Mouse (Mus musculus): ENCODE results near the gene Csf1. TPM values are rescaled to one million over a fixed set of nuclear protein-coding genes. Genes with fewer than 3 reads are reported as not detected.
A peak's percentile ranks its signal among the peaks of the same experiment; 100 is the strongest.
"Not testable (repeated sequence)": the region's sequence is repeated elsewhere in the genome, so short reads cannot be mapped to it uniquely, and the experiment has no call there.

Csf1 gene
- polyA plus RNA-seq, 1 experiment from 2014 or later = 3.9 TPM

- no peaks in the 10 kb centered on the region for H3K4me1 ChIP-seq (ENCODE audit: control insufficient read depth, insufficient read depth, low read length)
- H3K4me3 ChIP-seq (ENCODE audit: low read depth, low read length) = no peak overlapping the region
- peak overlapping the region; percentile 0; the same call in 1 of the 2 replicates for H3K27ac ChIP-seq (replicated peaks; ENCODE audit: low read depth, low read length)
- no peak overlapping the region for H3K4me2 ChIP-seq (ENCODE audit: low read depth, low read length)
- no peaks in the 10 kb centered on the region for H3K36me3 ChIP-seq (replicated peaks; ENCODE audit: control insufficient read depth, insufficient read depth, low read depth, low read length)
- no peaks in the 10 kb centered on the region for H3K27me3 ChIP-seq (ENCODE audit: control insufficient read depth, insufficient read depth, low read length)
- no peak for ATAC-seq (replicated peaks; ENCODE audit: insufficient number of reproducible peaks, low FRiP score, low TSS enrichment, low read depth)
- no peak overlapping the region for H3K9ac ChIP-seq (replicated peaks; ENCODE audit: low read length)
- H3K9me3 ChIP-seq (replicated peaks; ENCODE audit: control insufficient read depth, low read length) = no peaks in the 10 kb centered on the region
- no peak for DNase-seq (ENCODE audit: low spot score)
Observed at GRCm38 (mm10) chr3:107741387-107741786, 18.9 kb downstream of the Csf1 start.

- DNase-seq (ENCODE audit: low spot score) (peak; percentile 91), ATAC-seq (replicated peaks; ENCODE audit: insufficient number of reproducible peaks, low FRiP score, low TSS enrichment, low read depth) (peak; percentile 80)
- Histone ChIP-seq H3K27ac (replicated peaks; ENCODE audit: low read depth, low read length) (no peak overlapping the region; the same call in 1 of the 2 replicates), H3K9ac (replicated peaks; ENCODE audit: low read length) (no peak overlapping the region), H3K4me3 (ENCODE audit: low read depth, low read length) (no peak overlapping the region), H3K4me1 (ENCODE audit: control insufficient read depth, insufficient read depth, low read length) (no peaks in the 10 kb centered on the region), H3K9me3 (replicated peaks; ENCODE audit: control insufficient read depth, low read length) (no peaks in the 10 kb centered on the region), H3K27me3 (ENCODE audit: control insufficient read depth, insufficient read depth, low read length) (no peaks in the 10 kb centered on the region), H3K36me3 (replicated peaks; ENCODE audit: control insufficient read depth, insufficient read depth, low read depth, low read length) (no peaks in the 10 kb centered on the region), H3K4me2 (ENCODE audit: low read depth, low read length) (no peak overlapping the region)
- 11% methylated on average over 6 of the region's 6 CpGs for WGBS
Observed at GRCm38 (mm10) chr3:107740578-107741207, 19.6 kb downstream of the Csf1 start.

- no peak for ATAC-seq (replicated peaks; ENCODE audit: insufficient number of reproducible peaks, low FRiP score, low TSS enrichment, low read depth)
- no peak overlapping the region for H3K27ac ChIP-seq (replicated peaks; ENCODE audit: low read depth, low read length)
- no peaks in the 10 kb centered on the region for H3K36me3 ChIP-seq (replicated peaks; ENCODE audit: control insufficient read depth, insufficient read depth, low read depth, low read length)
- no peak overlapping the region for H3K4me2 ChIP-seq (ENCODE audit: low read depth, low read length)
- H3K27me3 ChIP-seq (ENCODE audit: control insufficient read depth, insufficient read depth, low read length) = no peaks in the 10 kb centered on the region
- H3K4me3 ChIP-seq (ENCODE audit: low read depth, low read length) = no peak overlapping the region
- WGBS = 65% methylated on average over 2 of the region's 2 CpGs
- no peaks in the 10 kb centered on the region for H3K4me1 ChIP-seq (ENCODE audit: control insufficient read depth, insufficient read depth, low read length)
- no peak for DNase-seq (ENCODE audit: low spot score)
- H3K9ac ChIP-seq (replicated peaks; ENCODE audit: low read length) = no peak overlapping the region
- no peaks in the 10 kb centered on the region for H3K9me3 ChIP-seq (replicated peaks; ENCODE audit: control insufficient read depth, low read length)
Observed at GRCm38 (mm10) chr3:107739966-107740365, 20.3 kb downstream of the Csf1 start.

GRCm38 (mm10) chr3:107739456-107739855 is 20.8 kb downstream of the Csf1 start:
- DNase-seq (ENCODE audit: low spot score) (no peak), ATAC-seq (replicated peaks; ENCODE audit: insufficient number of reproducible peaks, low FRiP score, low TSS enrichment, low read depth) (no peak)
- Histone ChIP-seq H3K27me3 (ENCODE audit: control insufficient read depth, insufficient read depth, low read length) (no peaks in the 10 kb centered on the region), H3K4me1 (ENCODE audit: control insufficient read depth, insufficient read depth, low read length) (no peaks in the 10 kb centered on the region), H3K36me3 (replicated peaks; ENCODE audit: control insufficient read depth, insufficient read depth, low read depth, low read length) (no peaks in the 10 kb centered on the region), H3K9ac (replicated peaks; ENCODE audit: low read length) (no peak overlapping the region), H3K4me3 (ENCODE audit: low read depth, low read length) (no peak overlapping the region), H3K27ac (replicated peaks; ENCODE audit: low read depth, low read length) (no peak overlapping the region), H3K4me2 (ENCODE audit: low read depth, low read length) (no peak overlapping the region), H3K9me3 (replicated peaks; ENCODE audit: control insufficient read depth, low read length) (no peaks in the 10 kb centered on the region)
- whole genome bisulfite sequencing = 81% methylated on average over 3 of the region's 3 CpGs

- no peak overlapping the region for H3K9ac ChIP-seq (replicated peaks; ENCODE audit: low read length)
- H3K4me1 ChIP-seq (ENCODE audit: control insufficient read depth, insufficient read depth, low read length) = no peaks in the 10 kb centered on the region
- DNase-seq (ENCODE audit: low spot score) (no peak), ATAC-seq (replicated peaks; ENCODE audit: insufficient number of reproducible peaks, low FRiP score, low TSS enrichment, low read depth) (no peak)
- H3K4me2 ChIP-seq (ENCODE audit: low read depth, low read length) = no peak overlapping the region
- no peak overlapping the region for H3K27ac ChIP-seq (replicated peaks; ENCODE audit: low read depth, low read length)
- no peak overlapping the region for H3K4me3 ChIP-seq (ENCODE audit: low read depth, low read length)
- H3K27me3 ChIP-seq (ENCODE audit: control insufficient read depth, insufficient read depth, low read length) = no peaks in the 10 kb centered on the region
- H3K9me3 ChIP-seq (replicated peaks; ENCODE audit: control insufficient read depth, low read length) = no peaks in the 10 kb centered on the region
- H3K36me3 ChIP-seq (replicated peaks; ENCODE audit: control insufficient read depth, insufficient read depth, low read depth, low read length) = no peaks in the 10 kb centered on the region
- WGBS = 84% methylated on average over 1 of the region's 1 CpGs
Observed at GRCm38 (mm10) chr3:107738620-107739019, 21.6 kb downstream of the Csf1 start.

GRCm38 (mm10) chr3:107737609-107738190 is 22.6 kb downstream of the Csf1 start:
- Histone ChIP-seq H3K36me3 (replicated peaks; ENCODE audit: control insufficient read depth, insufficient read depth, low read depth, low read length) (no peaks in the 10 kb centered on the region), H3K4me3 (ENCODE audit: low read depth, low read length) (no peak overlapping the region), H3K9me3 (replicated peaks; ENCODE audit: control insufficient read depth, low read length) (no peaks in the 10 kb centered on the region), H3K9ac (replicated peaks; ENCODE audit: low read length) (no peak overlapping the region), H3K27ac (replicated peaks; ENCODE audit: low read depth, low read length) (no peak overlapping the region), H3K4me1 (ENCODE audit: control insufficient read depth, insufficient read depth, low read length) (no peaks in the 10 kb centered on the region), H3K4me2 (ENCODE audit: low read depth, low read length) (no peak overlapping the region), H3K27me3 (ENCODE audit: control insufficient read depth, insufficient read depth, low read length) (no peaks in the 10 kb centered on the region)
- WGBS = 72% methylated on average over 1 of the region's 1 CpGs
- no peak for ATAC-seq (replicated peaks; ENCODE audit: insufficient number of reproducible peaks, low FRiP score, low TSS enrichment, low read depth)
- DNase-seq (ENCODE audit: low spot score) = no peak

GRCm38 (mm10) chr3:107735620-107736019 is 24.6 kb downstream of the Csf1 start:
- 90% methylated on average over 13 of the region's 13 CpGs for WGBS
- not testable (repeated sequence) for H3K27me3 ChIP-seq (ENCODE audit: control insufficient read depth, insufficient read depth, low read length); H3K36me3 ChIP-seq (replicated peaks; ENCODE audit: control insufficient read depth, insufficient read depth, low read depth, low read length)

GRCm38 (mm10) chr3:107733329-107733728 is 26.9 kb downstream of the Csf1 start:
- no peaks in the 10 kb centered on the region for H3K27me3 ChIP-seq (ENCODE audit: control insufficient read depth, insufficient read depth, low read length)
- H3K9ac ChIP-seq (replicated peaks; ENCODE audit: low read length) = no peak overlapping the region
- WGBS = 88% methylated on average over 1 of the region's 1 CpGs
- H3K4me3 ChIP-seq (ENCODE audit: low read depth, low read length) = no peak overlapping the region
- no peaks in the 10 kb centered on the region for H3K4me1 ChIP-seq (ENCODE audit: control insufficient read depth, insufficient read depth, low read length)
- no peaks in the 10 kb centered on the region for H3K9me3 ChIP-seq (replicated peaks; ENCODE audit: control insufficient read depth, low read length)
- no peak for ATAC-seq (replicated peaks; ENCODE audit: insufficient number of reproducible peaks, low FRiP score, low TSS enrichment, low read depth)
- no peak overlapping the region for H3K4me2 ChIP-seq (ENCODE audit: low read depth, low read length)
- DNase-seq (ENCODE audit: low spot score) = no peak
- no peak overlapping the region for H3K27ac ChIP-seq (replicated peaks; ENCODE audit: low read depth, low read length)
- H3K36me3 ChIP-seq (replicated peaks; ENCODE audit: control insufficient read depth, insufficient read depth, low read depth, low read length) = no peaks in the 10 kb centered on the region

More at GRCm38 (mm10) chr3:107735620-107736019, 24.6 kb downstream of the Csf1 start:
- ATAC-seq (replicated peaks; ENCODE audit: insufficient number of reproducible peaks, low FRiP score, low TSS enrichment, low read depth); H3K9ac ChIP-seq (replicated peaks; ENCODE audit: low read length); H3K4me1 ChIP-seq (ENCODE audit: control insufficient read depth, insufficient read depth, low read length); H3K4me3 ChIP-seq (ENCODE audit: low read depth, low read length); H3K4me2 ChIP-seq (ENCODE audit: low read depth, low read length); H3K27ac ChIP-seq (replicated peaks; ENCODE audit: low read depth, low read length); H3K9me3 ChIP-seq (replicated peaks; ENCODE audit: control insufficient read depth, low read length); DNase-seq (ENCODE audit: low spot score): not testable (repeated sequence)
